Mouse (Mus musculus): ENCODE data around the gene Smg6.

DNA sequence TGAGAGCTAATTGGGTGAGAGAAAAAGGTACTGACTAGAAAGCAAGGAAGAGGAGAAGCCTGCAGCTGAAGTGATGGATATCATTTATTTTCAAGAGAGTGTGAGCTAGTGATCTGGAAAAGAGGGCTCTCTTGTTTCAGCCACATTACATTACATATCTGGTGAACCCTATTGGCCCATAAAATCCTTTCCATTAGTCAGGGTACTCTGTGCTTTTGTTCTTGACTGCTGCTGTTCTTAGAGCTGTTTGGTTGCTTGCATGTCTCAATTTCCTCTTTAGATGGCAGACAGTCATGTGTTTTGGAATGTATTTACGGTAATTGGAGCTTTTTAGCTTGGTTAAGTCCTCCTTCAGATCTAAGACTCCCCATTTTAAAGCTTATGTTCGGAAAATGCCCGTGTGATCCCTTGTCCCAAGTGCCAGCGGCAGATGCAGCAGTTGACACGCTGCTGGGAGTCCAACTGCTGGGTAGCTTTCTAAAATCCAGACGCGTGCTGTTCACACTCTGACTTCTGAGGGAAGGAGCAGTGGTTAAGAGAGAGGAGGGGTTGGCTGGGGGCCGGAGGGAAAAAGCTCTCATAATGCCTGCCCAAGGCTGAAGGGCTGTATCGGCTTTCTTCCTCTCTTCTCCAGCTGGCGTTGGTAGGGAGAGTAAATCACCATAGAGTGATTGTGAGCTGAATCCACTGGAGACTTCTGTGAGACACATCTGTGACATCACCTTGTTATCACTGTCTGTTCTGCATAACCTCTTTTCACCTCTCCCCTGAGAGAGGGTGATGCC, 75.4 kb downstream of the Smg6 start:
- TF ChIP-seq CTCF (IDR thresholded peaks at IDR 0.05; ENCODE audit: extremely low read depth, insufficient read length, insufficient replicate concordance, low read depth, low read length) (no peak), POLR2A (IDR thresholded peaks at IDR 0.05; ENCODE audit: low read depth, low read length) (no peak)
